In the genomic region with DNA sequence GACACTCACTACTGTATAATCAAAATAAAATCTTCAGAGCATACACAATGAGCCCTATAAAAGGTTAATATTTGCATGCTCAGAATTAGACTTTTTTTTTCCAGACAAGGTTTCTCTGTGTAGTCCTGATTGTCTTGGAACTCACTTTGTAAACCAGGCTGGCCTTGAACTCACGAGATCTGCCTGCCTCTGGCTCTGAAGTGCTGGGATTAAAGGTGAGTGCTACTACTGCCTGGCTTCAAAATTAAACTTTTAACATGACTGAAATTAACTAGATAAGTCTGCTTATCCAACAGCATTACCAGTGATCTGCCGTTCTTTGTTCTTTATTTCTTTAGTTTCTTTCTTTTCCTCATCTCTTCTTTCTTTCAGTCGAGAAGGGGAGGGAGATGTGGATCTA, we compare ENCODE assay signal across 30 mouse cellular contexts. TPM values are rescaled to one million over a fixed set of nuclear protein-coding genes. Genes with fewer than 3 reads are reported as not detected.
"Had no signal": no experiment of that assay in that cellular context is flagged by ENCODE, and none has a peak within 500 bp of the region (broad histone marks: within the 10 kb centered on the region; RNA-seq: fewer than 3 reads in every experiment).

No protein-coding gene starts in this region.

- H3K4me2 ChIP-seq: embryonic facial prominence, embryonic 12.5 days; embryonic facial prominence, embryonic 13.5 days; embryonic facial prominence, embryonic 15.5 days; forebrain, embryonic 12.5 days; forebrain, embryonic 13.5 days; forebrain, embryonic 15.5 days had no signal

- H3K4me3 ChIP-seq: embryonic facial prominence, embryonic 10.5 days; embryonic facial prominence, embryonic 12.5 days; embryonic facial prominence, embryonic 13.5 days; embryonic facial prominence, embryonic 15.5 days; erythroblast, embryonic 14.5 days; forebrain, embryonic 10.5 days; forebrain, embryonic 12.5 days; forebrain, embryonic 13.5 days; forebrain, embryonic 15.5 days; gastrocnemius, adult 2 months; heart, adult 2 months; heart, embryonic 10.5 days had no signal

- H3K27ac ChIP-seq: embryonic facial prominence, embryonic 10.5 days; embryonic facial prominence, embryonic 12.5 days; embryonic facial prominence, embryonic 13.5 days; embryonic facial prominence, embryonic 15.5 days; forebrain, embryonic 10.5 days; forebrain, embryonic 12.5 days; forebrain, embryonic 13.5 days; forebrain, embryonic 15.5 days; gastrocnemius, adult 2 months; heart, adult 2 months; heart, embryonic 10.5 days had no signal

- H3K27me3 ChIP-seq: embryonic facial prominence, embryonic 12.5 days; embryonic facial prominence, embryonic 13.5 days; embryonic facial prominence, embryonic 15.5 days; forebrain, embryonic 12.5 days; forebrain, embryonic 13.5 days; forebrain, embryonic 15.5 days had no signal

- H3K9me3 ChIP-seq: embryonic facial prominence, embryonic 10.5 days; embryonic facial prominence, embryonic 12.5 days; embryonic facial prominence, embryonic 13.5 days; embryonic facial prominence, embryonic 15.5 days; forebrain, embryonic 10.5 days; forebrain, embryonic 12.5 days; forebrain, embryonic 13.5 days; forebrain, embryonic 15.5 days; heart, embryonic 10.5 days had no signal

- ATAC-seq: forebrain, embryonic 13.5 days; forebrain, embryonic 14.5 days; forebrain, embryonic 15.5 days; forebrain, embryonic 16.5 days; forebrain, postnatal 0 days had no signal

- H3K9ac ChIP-seq: embryonic facial prominence, embryonic 12.5 days; embryonic facial prominence, embryonic 13.5 days; embryonic facial prominence, embryonic 15.5 days; forebrain, embryonic 12.5 days; forebrain, embryonic 13.5 days; forebrain, embryonic 15.5 days; forebrain, postnatal 0 days had no signal

- DNase-seq: cerebellum, adult 9-10 months; cerebellum, adult 9-11 months; cerebellum, postnatal 10 days; cerebellum, postnatal 14 days; cerebellum, postnatal 25 days; cerebellum, postnatal 36 days; embryo, embryonic 11 days; forebrain, postnatal 0 days; gastrocnemius, adult 2 months; gastrocnemius, postnatal 10 days; gastrocnemius, postnatal 14 days; gastrocnemius, postnatal 25 days; gastrocnemius, postnatal 36 days; heart, adult 11 months; heart, adult 18-20 months; heart, adult 2 months had no signal

RNA-seq across cellular contexts. Expression of a gene that starts 53.3 kb away (rescaled TPM):
- total RNA-seq: gastrocnemius, adult 2 months; gastrocnemius, adult 8-10 months; gastrocnemius, postnatal 25 days; gastrocnemius, postnatal 36 days; heart, adult 18-20 months; heart, adult 8-10 months had no signal
- polyA plus RNA-seq: erythroblast, embryonic 14.5 days had no signal
